ENCODE assay signal across 8 mouse cellular contexts in genomic region chr3:146051277-146052007, GRCm38 (mm10). TPM values are rescaled to one million over a fixed set of nuclear protein-coding genes. Genes with fewer than 3 reads are reported as not detected.
DNase-seq lines count a peak whose midpoint lies in the region; ATAC-seq lines count a peak whose summit lies in the region.

No protein-coding gene starts in this region.

- H3K9ac ChIP-seq in midbrain, embryonic 13.5 days (replicated peaks): 0 out of 2 replicates have a peak overlapping the region, but pooled peaks have one; percentile 36
- no peak overlapping the region for H3K9ac ChIP-seq in midbrain, embryonic 11.5 days (ENCODE audit: low read length)
- peak overlapping the region; percentile 36; the same call in 1 of the 2 replicates for H3K9ac ChIP-seq in heart, embryonic 16.5 days (ENCODE audit: low read length)
- H3K9ac ChIP-seq in limb, embryonic 12.5 days (replicated peaks): no peak overlapping the region

- no peaks in the 10 kb centered on the region for H3K9me3 ChIP-seq in midbrain, embryonic 13.5 days
- no peaks in the 10 kb centered on the region for H3K9me3 ChIP-seq in midbrain, embryonic 11.5 days (ENCODE audit: control insufficient read depth, low read length)
- no peaks in the 10 kb centered on the region for H3K9me3 ChIP-seq in heart, embryonic 16.5 days (replicated peaks; ENCODE audit: control insufficient read depth, low read length)
- H3K9me3 ChIP-seq in limb, embryonic 12.5 days: no peaks in the 10 kb centered on the region

- H3K36me3 ChIP-seq in midbrain, embryonic 13.5 days: no peaks in the 10 kb centered on the region
- H3K36me3 ChIP-seq in midbrain, embryonic 11.5 days (ENCODE audit: control insufficient read depth, insufficient read depth, low read length): no peaks in the 10 kb centered on the region
- no peaks in the 10 kb centered on the region for H3K36me3 ChIP-seq in heart, embryonic 16.5 days (ENCODE audit: control insufficient read depth, insufficient read depth)
- H3K36me3 ChIP-seq in limb, embryonic 12.5 days: no peaks in the 10 kb centered on the region

- H3K27ac ChIP-seq in midbrain, embryonic 13.5 days: peak overlapping the region; percentile 51
- H3K27ac ChIP-seq in midbrain, embryonic 11.5 days (ENCODE audit: low read depth, low read length): no peak overlapping the region
- H3K27ac ChIP-seq in heart, embryonic 16.5 days (ENCODE audit: low read length): no peak overlapping the region
- H3K27ac ChIP-seq in limb, embryonic 12.5 days: no peak overlapping the region

- H3K27me3 ChIP-seq in midbrain, embryonic 13.5 days: peaks cover 11% of the 10 kb centered on the region
- H3K27me3 ChIP-seq in midbrain, embryonic 11.5 days (ENCODE audit: control insufficient read depth, insufficient read depth, low read length): no peaks in the 10 kb centered on the region
- H3K27me3 ChIP-seq in heart, embryonic 16.5 days (ENCODE audit: control insufficient read depth, insufficient read depth, low read length): no peaks in the 10 kb centered on the region
- no peaks in the 10 kb centered on the region for H3K27me3 ChIP-seq in limb, embryonic 12.5 days

- H3K4me2 ChIP-seq in midbrain, embryonic 13.5 days (replicated peaks): no peak overlapping the region
- H3K4me2 ChIP-seq in midbrain, embryonic 11.5 days: no peak overlapping the region
- 0 out of 2 replicates have a peak overlapping the region, but pooled peaks have one; percentile 13 for H3K4me2 ChIP-seq in heart, embryonic 16.5 days (ENCODE audit: low read depth, low read length)
- H3K4me2 ChIP-seq in limb, embryonic 12.5 days: no peak overlapping the region

- DNase-seq in cerebellum, adult 11 months: peak; percentile 3
- no peak for DNase-seq in cerebellum, adult 9-11 months
- no peak for DNase-seq in midbrain, embryonic 11.5 days (ENCODE audit: low spot score, missing footprints)
- DNase-seq in spleen, postnatal 36 days (ENCODE audit: low spot score in 2 of 2): no peak

- WGBS in midbrain, embryonic 13.5 days: 37% methylated on average over 11 of the region's 11 CpGs
- 75% methylated on average over 11 of the region's 11 CpGs for WGBS in midbrain, embryonic 11.5 days
- 42% methylated on average over 11 of the region's 11 CpGs for WGBS in heart, embryonic 16.5 days
- 53% methylated on average over 11 of the region's 11 CpGs for WGBS in limb, embryonic 12.5 days

- H3K4me3 ChIP-seq in midbrain, embryonic 13.5 days (replicated peaks): no peak overlapping the region
- H3K4me3 ChIP-seq in midbrain, embryonic 11.5 days (ENCODE audit: low read depth, low read length): no peak overlapping the region
- no peak overlapping the region for H3K4me3 ChIP-seq in heart, embryonic 16.5 days (ENCODE audit: low read length)
- no peak overlapping the region for H3K4me3 ChIP-seq in limb, embryonic 12.5 days (replicated peaks)

- peaks cover 19% of the 10 kb centered on the region for H3K4me1 ChIP-seq in midbrain, embryonic 13.5 days (replicated peaks)
- no peaks in the 10 kb centered on the region for H3K4me1 ChIP-seq in midbrain, embryonic 11.5 days (ENCODE audit: control insufficient read depth, insufficient read depth, low read length)
- peaks cover 23% of the 10 kb centered on the region for H3K4me1 ChIP-seq in heart, embryonic 16.5 days (ENCODE audit: control insufficient read depth, insufficient read depth, low read length)
- peaks cover 23% of the 10 kb centered on the region for H3K4me1 ChIP-seq in limb, embryonic 12.5 days (replicated peaks)

- peak; percentile 87 for ATAC-seq in midbrain, embryonic 13.5 days
- no peak for ATAC-seq in midbrain, embryonic 11.5 days (ENCODE audit: low FRiP score)
- peak; percentile 74 for ATAC-seq in heart, embryonic 16.5 days (replicated peaks; ENCODE audit: extremely low read depth, insufficient read depth, low FRiP score)
- ATAC-seq in limb, embryonic 12.5 days (ENCODE audit: insufficient number of reproducible peaks, insufficient read depth, low FRiP score, low TSS enrichment, low read depth): 0 out of 2 replicates have a peak, but pooled peaks have one; percentile 54
- no peak for ATAC-seq in erythroid progenitor cell, adult 5-6 weeks (replicated peaks; ENCODE audit: low FRiP score, poor library complexity, severe bottlenecking)

RNA-seq across cellular contexts. Expression of gene Wdr63, which starts 56.5 kb away (rescaled TPM):
- 0.14 and 0.57 TPM in 2 replicates for polyA plus RNA-seq in midbrain, embryonic 13.5 days (2015; fragmentation: Nextera tagmentation; extraction: Ambion mirVana)
- polyA plus RNA-seq in midbrain, embryonic 11.5 days (2014; fragmentation: Nextera tagmentation; extraction: Ambion mirVana): not detected in 2 replicates
- polyA plus RNA-seq in heart, embryonic 16.5 days (2015; fragmentation: Nextera tagmentation; extraction: Ambion mirVana): 0.37 and 0.74 TPM in 2 replicates
- not detected in 2 replicates for polyA plus RNA-seq in limb, embryonic 12.5 days (2016; fragmentation: Nextera tagmentation; extraction: Ambion mirVana)
- not detected in 2 replicates for total RNA-seq in erythroid progenitor cell, adult 5-6 weeks (2015; ENCODE audit: low replicate concordance)
- total RNA-seq in erythroid progenitor cell, adult 5-6 weeks (2017; ENCODE audit: low replicate concordance): not detected in 2 replicates

Comparison
In these comparisons a context has a peak if more than half of its experiments do, and no peak if none do; other contexts are left out.
1. ATAC-seq: peak in midbrain, embryonic 13.5 days (single experiment), heart, embryonic 16.5 days (single experiment) and limb, embryonic 12.5 days (single experiment); none in midbrain, embryonic 11.5 days (single experiment) and erythroid progenitor cell, adult 5-6 weeks (single experiment).
2. H3K9ac ChIP-seq: peak in midbrain, embryonic 13.5 days (single experiment) and heart, embryonic 16.5 days (single experiment); none in midbrain, embryonic 11.5 days (single experiment) and limb, embryonic 12.5 days (single experiment).